Mouse (Mus musculus): ENCODE measurements around the gene Plaa. TPM values are rescaled to one million over a fixed set of nuclear protein-coding genes. Genes with fewer than 3 reads are reported as not detected.

Plaa gene
- total RNA-seq, 2 experiments from 2014 or later: 43.4 to 47.6 TPM

- no peak overlapping the region for H3K4me3 ChIP-seq
- no peak overlapping the region for H3K27ac ChIP-seq
- no peak for TF ChIP-seq CTCF (conservative IDR thresholded peaks at IDR 0.05)
- no peak for DNase-seq (ENCODE audit: low spot score in 2 of 2)
Observed at GRCm38 (mm10) chr4:94529448-94529847, 73.6 kb downstream of the Plaa start.

DNA sequence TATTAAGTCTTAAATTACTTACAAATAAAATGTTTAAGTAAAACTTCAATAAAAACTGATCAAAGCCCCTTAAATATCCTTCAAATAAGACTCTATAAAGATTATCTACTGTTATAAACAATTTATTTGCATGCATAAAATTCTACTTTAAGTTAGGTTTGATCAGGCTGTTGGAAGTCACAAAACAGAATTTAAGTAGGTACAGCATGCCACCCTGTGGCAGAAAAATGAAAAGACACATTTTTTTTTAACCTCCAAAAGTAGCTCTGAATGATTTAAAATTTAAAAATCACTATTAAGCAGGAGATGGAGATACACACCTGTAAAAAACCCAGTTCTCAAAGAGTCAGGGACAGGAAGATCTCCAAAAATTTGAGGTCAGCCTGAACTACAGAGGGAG, 79.7 kb downstream of the Plaa start:
- Histone ChIP-seq H3K27ac (no peak overlapping the region), H3K4me3 (no peak overlapping the region)
- DNase-seq (ENCODE audit: low spot score in 2 of 2): peak in 1 of 2 experiments; percentile 20
- TF ChIP-seq CTCF (conservative IDR thresholded peaks at IDR 0.05): peak; percentile 81

DNA sequence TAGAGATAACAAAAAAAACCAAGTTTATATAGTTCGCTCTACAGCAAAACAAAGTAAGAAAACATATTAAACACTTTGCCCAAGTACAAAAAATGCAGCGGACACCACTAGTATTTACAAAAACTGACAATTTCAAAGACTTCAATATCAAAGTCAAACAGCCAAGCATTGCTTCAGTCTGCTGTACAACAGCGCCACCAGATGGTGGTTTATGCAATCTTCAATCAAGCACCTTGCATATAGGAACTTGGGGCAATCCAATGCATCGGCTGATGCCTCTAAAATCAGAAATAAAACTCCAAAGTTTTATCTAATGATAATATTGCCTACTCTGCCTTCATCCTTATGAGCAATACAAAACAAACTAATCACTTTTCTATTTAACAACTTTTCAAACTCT, 85.4 kb downstream of the Plaa start:
- peak; percentile 86 for TF ChIP-seq CTCF (conservative IDR thresholded peaks at IDR 0.05)
- DNase-seq (ENCODE audit: low spot score in 2 of 2): peak; percentile 26 to 60
- no peak overlapping the region for H3K27ac ChIP-seq
- H3K4me3 ChIP-seq: no peak overlapping the region

Other genes starting within 250 kb of the Plaa start
- not detected for gene Gm10306, start 46.7 kb downstream of the Plaa start, total RNA-seq (2021)
- 10 to 100 TPM; 11.1 to 11.9 TPM for gene Caap1, start 46.4 kb downstream of the Plaa start, total RNA-seq (2021)
- gene Ift74, start 11.2 kb upstream of the Plaa start, total RNA-seq (2021): 10 to 100 TPM; 26.0 to 28.4 TPM
- gene Lrrc19, start 46.9 kb upstream of the Plaa start, total RNA-seq (2021): not detected
- 1 to 10 TPM; 7.6 to 9.2 TPM for gene Tek, start 136.0 kb upstream of the Plaa start, total RNA-seq (2021)